Mouse (Mus musculus) stomach, embryonic 14.5 days (tissue): ENCODE results near the gene Cd244a. TPM values are rescaled to one million over a fixed set of nuclear protein-coding genes. Genes with fewer than 3 reads are reported as not detected.
A peak's percentile ranks its signal among the peaks of the same experiment; 100 is the strongest.

Experiments
- ATAC-seq: fragments of 200-750 bp; cut with Nextera tagmentation; 2 replicates; pipeline ENCODE4 v1.8.0; 2017; ENCODE audit warnings: low read depth, moderate TSS enrichment; ENCODE audit not compliant: insufficient number of reproducible peaks, insufficient read depth, low FRiP score
- H3K27ac ChIP-seq: fragments of 300-500 bp; sonication (generic); 2 replicates; pipeline ENCODE4 v1.5.1; 2014; ENCODE audit warnings: mild to moderate bottlenecking, low read length, moderate library complexity, mixed read lengths
- H3K27me3 ChIP-seq: fragments of 300-500 bp; sonication (generic); 2 replicates; pipeline ENCODE4 v1.6.1; 2014; ENCODE audit warnings: low read length, control low read depth, mixed read lengths; ENCODE audit not compliant: control insufficient read depth, insufficient read depth
- H3K36me3 ChIP-seq: fragments of 300-500 bp; sonication (generic); 2 replicates; pipeline ENCODE4 v1.6.1; 2014; ENCODE audit warnings: mild to moderate bottlenecking, control low read depth, low read length, moderate library complexity, mixed read lengths; ENCODE audit not compliant: control insufficient read depth, insufficient read depth
- H3K4me1 ChIP-seq: fragments of 300-500 bp; sonication (generic); 2 replicates; pipeline ENCODE4 v1.6.1; 2014; ENCODE audit warnings: low read length, control low read depth, mixed read lengths; ENCODE audit not compliant: control insufficient read depth, insufficient read depth
- H3K4me2 ChIP-seq: fragments of 300-500 bp; sonication (generic); replicated peaks from 2 replicates; pipeline ENCODE4 v1.6.1; 2014; ENCODE audit warnings: low read depth, low read length, control low read depth
- H3K4me3 ChIP-seq: fragments of 300-500 bp; sonication (generic); 2 replicates; pipeline ENCODE4 v1.5.1; 2014; ENCODE audit warnings: low read depth, low read length, control low read depth
- H3K9ac ChIP-seq: fragments of 300-500 bp; sonication (generic); replicated peaks from 2 replicates; pipeline ENCODE4 v1.6.1; 2014; ENCODE audit warnings: low read depth, mild to moderate bottlenecking, control low read depth, low read length, moderate library complexity, mixed read lengths
- H3K9me3 ChIP-seq: fragments of 300-500 bp; sonication (generic); 2 replicates; pipeline ENCODE4 v1.6.1; 2016; ENCODE audit warnings: low read depth, low read length, control low read depth; ENCODE audit not compliant: control insufficient read depth
- WGBS: fragments of 180-500 bp; shearing (Covaris S2); extraction: QIAGEN DNeasy Blood & Tissue Kit; methylation state at CpG from one replicate; pipeline ENCODE4 v1.1.7; 2014; 5-methylcytosine and 5-hydroxymethylcytosine counted together
- polyA plus RNA-seq: library from polyadenylated mRNA; unstranded; fragments of >200 nt; fragmentation: Nextera tagmentation; extraction: Ambion mirVana; gene quantifications from 2 replicates; pipeline ENCODE4 v1.2.1, GENCODE M21; 2014

Cd244a gene
- polyA plus RNA-seq, 1 experiment from 2014 or later: 0.26 TPM

- ATAC-seq: no peak
- WGBS: 59% methylated on average over 8 of the region's 11 CpGs
- Histone ChIP-seq H3K4me1 (no peaks in the 10 kb centered on the region), H3K4me2 (no peak overlapping the region), H3K27ac (no peak overlapping the region), H3K4me3 (no peak overlapping the region), H3K9me3 (no peaks in the 10 kb centered on the region), H3K9ac (no peak overlapping the region), H3K27me3 (no peaks in the 10 kb centered on the region), H3K36me3 (no peaks in the 10 kb centered on the region)
Observed at GRCm38 (mm10) chr1:171561639-171562225, 2.7 kb downstream of the Cd244a start.

GRCm38 (mm10) chr1:171563042-171563441 is 4.0 kb downstream of the Cd244a start:
- Histone ChIP-seq H3K9ac (no peak overlapping the region), H3K4me2 (no peak overlapping the region), H3K27me3 (no peaks in the 10 kb centered on the region), H3K9me3 (no peaks in the 10 kb centered on the region), H3K4me3 (no peak overlapping the region), H3K4me1 (no peaks in the 10 kb centered on the region), H3K36me3 (no peaks in the 10 kb centered on the region), H3K27ac (no peak overlapping the region)
- no peak for ATAC-seq
- WGBS: 72% methylated on average over 2 of the region's 2 CpGs

- Histone ChIP-seq H3K4me3 (no peak overlapping the region), H3K27ac (no peak overlapping the region), H3K4me1 (no peaks in the 10 kb centered on the region), H3K4me2 (no peak overlapping the region), H3K36me3 (no peaks in the 10 kb centered on the region), H3K9me3 (no peaks in the 10 kb centered on the region), H3K9ac (no peak overlapping the region), H3K27me3 (no peaks in the 10 kb centered on the region)
- 63% methylated on average over 3 of the region's 3 CpGs for WGBS
- peak; percentile 62; the same call in 1 of the 2 replicates for ATAC-seq
Observed at GRCm38 (mm10) chr1:171564247-171564646, 5.3 kb downstream of the Cd244a start.

- H3K4me3 ChIP-seq: no peak overlapping the region
- no peak overlapping the region for H3K9ac ChIP-seq
- no peaks in the 10 kb centered on the region for H3K9me3 ChIP-seq
- ATAC-seq: no peak
- H3K36me3 ChIP-seq: no peaks in the 10 kb centered on the region
- no peak overlapping the region for H3K4me2 ChIP-seq
- H3K27ac ChIP-seq: no peak overlapping the region
- WGBS: 60% methylated on average over 4 of the region's 4 CpGs
- H3K4me1 ChIP-seq: no peaks in the 10 kb centered on the region
- no peaks in the 10 kb centered on the region for H3K27me3 ChIP-seq
Observed at GRCm38 (mm10) chr1:171565888-171566287, 6.9 kb downstream of the Cd244a start.

GRCm38 (mm10) chr1:171566777-171567176 is 7.8 kb downstream of the Cd244a start:
- Histone ChIP-seq H3K36me3 (no peaks in the 10 kb centered on the region), H3K4me1 (no peaks in the 10 kb centered on the region), H3K9me3 (no peaks in the 10 kb centered on the region), H3K27ac (no peak overlapping the region), H3K27me3 (no peaks in the 10 kb centered on the region), H3K9ac (no peak overlapping the region), H3K4me2 (no peak overlapping the region), H3K4me3 (no peak overlapping the region)
- ATAC-seq: no peak
- WGBS: 22% methylated on average over 8 of the region's 8 CpGs

- Histone ChIP-seq H3K4me1 (no peaks in the 10 kb centered on the region), H3K4me3 (no peak overlapping the region), H3K27ac (no peak overlapping the region), H3K9me3 (no peaks in the 10 kb centered on the region), H3K36me3 (no peaks in the 10 kb centered on the region), H3K4me2 (no peak overlapping the region), H3K27me3 (no peaks in the 10 kb centered on the region), H3K9ac (no peak overlapping the region)
- no peak for ATAC-seq
- 60% methylated on average over 2 of the region's 2 CpGs for WGBS
Observed at GRCm38 (mm10) chr1:171568436-171568835, 9.4 kb downstream of the Cd244a start.

- Histone ChIP-seq H3K4me3 (no peak overlapping the region), H3K9me3 (no peaks in the 10 kb centered on the region), H3K27ac (no peak overlapping the region), H3K4me2 (no peak overlapping the region), H3K36me3 (no peaks in the 10 kb centered on the region), H3K9ac (no peak overlapping the region), H3K27me3 (no peaks in the 10 kb centered on the region), H3K4me1 (no peaks in the 10 kb centered on the region)
- no peak for ATAC-seq
- WGBS: 84% methylated on average over 7 of the region's 7 CpGs
Observed at GRCm38 (mm10) chr1:171577168-171577567, 18.2 kb downstream of the Cd244a start.

GRCm38 (mm10) chr1:171584584-171584983 is 25.6 kb downstream of the Cd244a start:
- Histone ChIP-seq H3K9me3 (no peaks in the 10 kb centered on the region), H3K27me3 (no peaks in the 10 kb centered on the region), H3K4me3 (no peak overlapping the region), H3K9ac (no peak overlapping the region), H3K36me3 (no peaks in the 10 kb centered on the region), H3K4me1 (no peaks in the 10 kb centered on the region), H3K27ac (no peak overlapping the region), H3K4me2 (no peak overlapping the region)
- no peak for ATAC-seq
- 81% methylated on average over 2 of the region's 2 CpGs for WGBS

GRCm38 (mm10) chr1:171604686-171605085 is 45.7 kb downstream of the Cd244a start:
- ATAC-seq: no peak
- Histone ChIP-seq H3K4me2 (no peak overlapping the region), H3K4me3 (no peak overlapping the region), H3K36me3 (no peaks in the 10 kb centered on the region), H3K27ac (no peak overlapping the region), H3K9me3 (no peaks in the 10 kb centered on the region), H3K27me3 (no peaks in the 10 kb centered on the region), H3K9ac (no peak overlapping the region), H3K4me1 (no peaks in the 10 kb centered on the region)
- 75% methylated on average over 3 of the region's 3 CpGs for WGBS
